1 mouse cellular context compared by ENCODE assay signal in genomic region chr8:126596097-126596634, GRCm38 (mm10).
TF ChIP-seq lines count a peak whose summit lies in the region.

No protein-coding gene starts in this region.

TF ChIP-seq in CH12.LX, 34 proteins besides CTCF, POLR2A, EP300 and RAD21 (continued from another document):
- peak; percentile 71 for TF ChIP-seq SIN3A (IDR thresholded peaks at IDR 0.05; ENCODE audit: low read length)
- peak; percentile 84 for TF ChIP-seq MEF2A (IDR thresholded peaks at IDR 0.05; ENCODE audit: borderline replicate concordance, low read depth, low read length)
- TF ChIP-seq CHD2 (IDR thresholded peaks at IDR 0.05; ENCODE audit: low read length): no peak
- peak; percentile 56; the same call in 1 of the 2 replicates for TF ChIP-seq ELF1 (IDR thresholded peaks at IDR 0.05; ENCODE audit: low read depth, low read length)
- TF ChIP-seq MAFK (IDR thresholded peaks at IDR 0.05; ENCODE audit: insufficient replicate concordance, low read length): 0 out of 2 replicates have a peak, but pooled peaks have one; percentile 41
- TF ChIP-seq BHLHE40 (IDR thresholded peaks at IDR 0.05; ENCODE audit: low read depth, low read length): peak; percentile 85
- TF ChIP-seq MYC (IDR thresholded peaks at IDR 0.05; ENCODE audit: low read depth, low read length): peak; percentile 70; the same call in 1 of the 2 replicates
- peak; percentile 82 for TF ChIP-seq MXI1 (IDR thresholded peaks at IDR 0.05; ENCODE audit: low read depth, low read length)
- peak; percentile 27 for TF ChIP-seq SMC3 (IDR thresholded peaks at IDR 0.05; ENCODE audit: low read depth, low read length)
- TF ChIP-seq UBTF (IDR thresholded peaks at IDR 0.05; ENCODE audit: low read depth, low read length): no peak
